Mouse (Mus musculus): ENCODE results near the gene Pmfbp1. TPM values are rescaled to one million over a fixed set of nuclear protein-coding genes. Genes with fewer than 3 reads are reported as not detected.
A peak's percentile ranks its signal among the peaks of the same experiment; 100 is the strongest.

Gene Pmfbp1
- polyA plus RNA-seq, 1 experiment from 2014 or later: not detected

DNA sequence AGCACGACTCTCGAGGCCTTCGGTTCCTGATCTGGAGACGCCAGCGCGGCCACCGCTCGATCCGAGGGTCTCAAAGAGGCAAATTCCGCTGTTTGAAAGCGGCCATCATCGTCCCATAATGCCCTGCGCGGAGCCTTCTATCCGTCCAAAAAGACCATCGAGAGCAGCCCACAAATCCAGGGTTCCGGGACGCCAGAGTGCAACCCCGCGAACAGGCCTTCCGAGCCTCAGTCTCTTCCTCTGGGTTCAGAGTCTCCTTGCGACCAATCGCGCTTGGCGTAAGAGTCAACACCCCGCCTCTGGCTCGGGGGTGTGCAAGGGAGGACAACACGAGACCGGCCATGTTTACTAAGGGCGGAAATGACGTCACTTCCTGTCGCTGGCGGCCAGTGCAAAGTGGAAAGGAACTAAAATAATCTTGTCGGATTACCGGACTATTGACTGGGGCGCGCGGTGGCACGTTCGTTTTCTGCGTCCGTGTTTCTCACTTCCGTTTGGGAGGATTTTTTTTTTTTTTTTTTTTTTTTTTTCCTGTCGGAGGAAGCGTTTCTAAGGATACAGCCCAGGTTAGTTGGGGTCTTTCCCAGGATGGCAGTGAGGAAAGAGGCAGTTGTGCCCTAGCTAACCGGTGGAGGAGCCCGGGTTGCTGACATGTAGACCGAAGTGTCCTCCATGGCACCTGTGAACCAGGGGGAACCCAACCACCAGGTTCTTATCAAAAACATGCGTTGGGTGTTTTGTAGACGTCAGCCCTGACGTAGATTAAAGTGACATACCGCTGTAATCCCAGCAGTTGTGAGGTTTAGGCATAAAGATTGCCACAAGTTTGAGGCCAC is 71.9 kb downstream of the Pmfbp1 start, which contains the start of the genes Dhx38 and Txnl4b:
Gene Dhx38 (minus strand): TSS at position 364 of the 836 bp plus-strand sequence.
Gene Txnl4b (plus strand): TSS at position 395 of the 836 bp plus-strand sequence.
- Histone ChIP-seq H3K36me3 (ENCODE audit: control insufficient read depth, insufficient read depth, low read length) (peaks cover 16% of the 10 kb centered on the region), H3K27me3 (ENCODE audit: control insufficient read depth, insufficient read depth, low read length) (no peaks in the 10 kb centered on the region), H3K4me3 (ENCODE audit: low read depth, low read length) (peak within 1 kb of the TSS; percentile 80), H3K4me2 (replicated peaks; ENCODE audit: low read depth, low read length) (peak within 1 kb of the TSS; percentile 94), H3K9me3 (ENCODE audit: control insufficient read depth, low read depth, low read length) (no peaks in the 10 kb centered on the region), H3K27ac (ENCODE audit: low read length) (peak within 1 kb of the TSS; percentile 90), H3K9ac (replicated peaks; ENCODE audit: low read depth, low read length) (peak within 1 kb of the TSS; percentile 88), H3K4me1 (ENCODE audit: control insufficient read depth, insufficient read depth, low read length) (peaks cover 8% of the 10 kb centered on the region; the same call in 1 of the 2 replicates)
- under 1% methylated on average over 52 of the region's 52 CpGs for WGBS
- peak; percentile 100 for ATAC-seq (ENCODE audit: insufficient number of reproducible peaks, insufficient read depth, low FRiP score, low read depth)

GRCm38 (mm10) chr8:109571139-109571538 is 77.3 kb downstream of the Pmfbp1 start:
- 87% methylated on average over 12 of the region's 12 CpGs for WGBS
- H3K9ac ChIP-seq (replicated peaks; ENCODE audit: low read depth, low read length): no peak overlapping the region
- no peaks in the 10 kb centered on the region for H3K27me3 ChIP-seq (ENCODE audit: control insufficient read depth, insufficient read depth, low read length)
- H3K4me2 ChIP-seq (replicated peaks; ENCODE audit: low read depth, low read length): no peak overlapping the region
- H3K27ac ChIP-seq (ENCODE audit: low read length): no peak overlapping the region
- H3K36me3 ChIP-seq (ENCODE audit: control insufficient read depth, insufficient read depth, low read length): no peaks in the 10 kb centered on the region; the same call in none of the 2 replicates
- H3K4me3 ChIP-seq (ENCODE audit: low read depth, low read length): no peak overlapping the region
- no peaks in the 10 kb centered on the region for H3K4me1 ChIP-seq (ENCODE audit: control insufficient read depth, insufficient read depth, low read length)
- H3K9me3 ChIP-seq (ENCODE audit: control insufficient read depth, low read depth, low read length): no peaks in the 10 kb centered on the region
- ATAC-seq (ENCODE audit: insufficient number of reproducible peaks, insufficient read depth, low FRiP score, low read depth): no peak

GRCm38 (mm10) chr8:109576311-109576710 is 82.5 kb downstream of the Pmfbp1 start:
- Histone ChIP-seq H3K27ac (ENCODE audit: low read length) (no peak overlapping the region), H3K4me2 (replicated peaks; ENCODE audit: low read depth, low read length) (no peak overlapping the region), H3K4me3 (ENCODE audit: low read depth, low read length) (no peak overlapping the region), H3K36me3 (ENCODE audit: control insufficient read depth, insufficient read depth, low read length) (no peaks in the 10 kb centered on the region), H3K27me3 (ENCODE audit: control insufficient read depth, insufficient read depth, low read length) (no peaks in the 10 kb centered on the region), H3K9ac (replicated peaks; ENCODE audit: low read depth, low read length) (no peak overlapping the region), H3K4me1 (ENCODE audit: control insufficient read depth, insufficient read depth, low read length) (no peaks in the 10 kb centered on the region), H3K9me3 (ENCODE audit: control insufficient read depth, low read depth, low read length) (no peaks in the 10 kb centered on the region)
- 71% methylated on average over 4 of the region's 4 CpGs for WGBS
- ATAC-seq (ENCODE audit: insufficient number of reproducible peaks, insufficient read depth, low FRiP score, low read depth): no peak

DNA sequence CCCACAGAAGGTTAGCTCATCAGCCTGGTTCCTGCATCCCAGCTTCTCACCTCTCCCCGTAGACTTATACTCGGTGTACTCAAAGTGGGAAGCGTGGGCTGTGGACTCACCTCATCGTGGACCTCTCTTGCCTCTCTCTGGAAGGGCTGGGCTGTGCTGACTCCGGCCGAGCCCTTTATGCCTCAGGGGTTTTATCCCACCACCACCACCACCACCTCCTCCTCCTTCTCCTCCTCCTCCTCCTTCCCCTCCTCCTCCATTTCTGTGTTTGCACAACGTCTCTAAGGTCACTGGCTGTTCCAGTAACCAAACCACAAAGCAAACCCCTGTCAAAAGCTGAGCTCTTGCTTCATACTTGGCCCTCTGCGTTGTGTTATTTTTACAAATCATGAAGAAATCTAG is 85.1 kb downstream of the Pmfbp1 start, which contains the start of gene Hp:
Gene Hp (minus strand): TSS at position 273 of the 402 bp plus-strand sequence.
- Histone ChIP-seq H3K9me3 (ENCODE audit: control insufficient read depth, low read depth, low read length) (0 out of 2 replicates have a peak, but pooled peaks cover 2% of the 10 kb centered on the region), H3K27me3 (ENCODE audit: control insufficient read depth, insufficient read depth, low read length) (no peaks in the 10 kb centered on the region), H3K4me3 (ENCODE audit: low read depth, low read length) (no peak within 1 kb of the TSS), H3K36me3 (ENCODE audit: control insufficient read depth, insufficient read depth, low read length) (no peaks in the 10 kb centered on the region), H3K4me1 (ENCODE audit: control insufficient read depth, insufficient read depth, low read length) (no peaks in the 10 kb centered on the region), H3K27ac (ENCODE audit: low read length) (no peak within 1 kb of the TSS), H3K9ac (replicated peaks; ENCODE audit: low read depth, low read length) (no peak within 1 kb of the TSS), H3K4me2 (replicated peaks; ENCODE audit: low read depth, low read length) (no peak within 1 kb of the TSS)
- 61% methylated on average over 8 of the region's 8 CpGs for WGBS
- no peak for ATAC-seq (ENCODE audit: insufficient number of reproducible peaks, insufficient read depth, low FRiP score, low read depth)

DNA sequence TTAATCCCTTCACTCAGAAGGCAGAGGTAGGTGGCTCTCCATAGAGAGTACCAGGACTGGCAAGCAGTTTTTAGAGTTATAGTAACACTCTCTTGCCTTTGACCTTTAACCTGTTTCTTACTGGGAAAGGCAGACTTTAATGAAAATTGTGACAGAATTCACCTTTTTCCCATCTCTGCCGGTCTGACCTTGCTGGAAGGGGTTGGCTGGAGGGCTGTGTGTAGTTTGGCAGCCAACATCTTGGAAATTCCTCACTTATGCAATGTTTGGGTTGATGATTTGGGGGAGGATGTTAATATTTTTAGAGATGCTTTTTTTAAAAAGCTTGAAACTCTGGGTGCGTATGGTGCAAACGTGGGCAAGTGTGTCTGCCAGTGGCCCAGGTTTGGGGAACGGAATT is 90.5 kb downstream of the Pmfbp1 start:
- Histone ChIP-seq H3K27me3 (ENCODE audit: control insufficient read depth, insufficient read depth, low read length) (no peaks in the 10 kb centered on the region), H3K36me3 (ENCODE audit: control insufficient read depth, insufficient read depth, low read length) (no peaks in the 10 kb centered on the region), H3K9me3 (ENCODE audit: control insufficient read depth, low read depth, low read length) (0 out of 2 replicates have a peak, but pooled peaks cover 2% of the 10 kb centered on the region), H3K4me1 (ENCODE audit: control insufficient read depth, insufficient read depth, low read length) (no peaks in the 10 kb centered on the region), H3K9ac (replicated peaks; ENCODE audit: low read depth, low read length) (no peak overlapping the region), H3K27ac (ENCODE audit: low read length) (no peak overlapping the region), H3K4me2 (replicated peaks; ENCODE audit: low read depth, low read length) (no peak overlapping the region), H3K4me3 (ENCODE audit: low read depth, low read length) (no peak overlapping the region)
- WGBS: 82% methylated on average over 4 of the region's 4 CpGs
- ATAC-seq (ENCODE audit: insufficient number of reproducible peaks, insufficient read depth, low FRiP score, low read depth): no peak

DNA sequence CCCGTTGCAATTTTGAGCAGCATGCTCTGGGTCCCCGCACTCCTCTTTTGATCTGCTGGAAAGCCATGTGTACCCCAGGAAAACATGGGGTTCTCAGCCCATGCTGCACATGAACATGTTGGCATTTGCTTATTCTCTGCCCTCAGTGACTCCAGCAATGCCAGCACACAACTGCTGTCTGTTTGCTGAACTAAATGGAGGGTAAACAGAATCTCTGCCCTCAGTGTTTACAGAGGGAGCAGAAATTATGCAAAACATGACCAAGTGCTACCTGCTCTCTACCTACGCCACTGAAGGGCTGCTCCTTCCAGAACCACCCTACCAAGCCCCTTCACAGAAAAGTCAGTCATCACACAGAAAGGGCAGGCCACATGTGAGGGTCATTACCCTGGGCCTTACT is 91.0 kb downstream of the Pmfbp1 start:
- ATAC-seq (ENCODE audit: insufficient number of reproducible peaks, insufficient read depth, low FRiP score, low read depth): no peak
- H3K4me1 ChIP-seq (ENCODE audit: control insufficient read depth, insufficient read depth, low read length): no peaks in the 10 kb centered on the region
- 77% methylated on average over 3 of the region's 3 CpGs for WGBS
- H3K27ac ChIP-seq (ENCODE audit: low read length): no peak overlapping the region
- H3K36me3 ChIP-seq (ENCODE audit: control insufficient read depth, insufficient read depth, low read length): no peaks in the 10 kb centered on the region
- H3K9ac ChIP-seq (replicated peaks; ENCODE audit: low read depth, low read length): no peak overlapping the region
- H3K4me2 ChIP-seq (replicated peaks; ENCODE audit: low read depth, low read length): no peak overlapping the region
- H3K27me3 ChIP-seq (ENCODE audit: control insufficient read depth, insufficient read depth, low read length): no peaks in the 10 kb centered on the region
- H3K9me3 ChIP-seq (ENCODE audit: control insufficient read depth, low read depth, low read length): 0 out of 2 replicates have a peak, but pooled peaks cover 2% of the 10 kb centered on the region
- H3K4me3 ChIP-seq (ENCODE audit: low read depth, low read length): no peak overlapping the region

- Histone ChIP-seq H3K27me3 (ENCODE audit: control insufficient read depth, insufficient read depth, low read length) (no peaks in the 10 kb centered on the region), H3K4me3 (ENCODE audit: low read depth, low read length) (no peak overlapping the region), H3K9me3 (ENCODE audit: control insufficient read depth, low read depth, low read length) (0 out of 2 replicates have a peak, but pooled peaks cover 2% of the 10 kb centered on the region)
These were observed 91.8 kb downstream of the Pmfbp1 start for GRCm38 (mm10) chr8:109585652-109586051.

DNA sequence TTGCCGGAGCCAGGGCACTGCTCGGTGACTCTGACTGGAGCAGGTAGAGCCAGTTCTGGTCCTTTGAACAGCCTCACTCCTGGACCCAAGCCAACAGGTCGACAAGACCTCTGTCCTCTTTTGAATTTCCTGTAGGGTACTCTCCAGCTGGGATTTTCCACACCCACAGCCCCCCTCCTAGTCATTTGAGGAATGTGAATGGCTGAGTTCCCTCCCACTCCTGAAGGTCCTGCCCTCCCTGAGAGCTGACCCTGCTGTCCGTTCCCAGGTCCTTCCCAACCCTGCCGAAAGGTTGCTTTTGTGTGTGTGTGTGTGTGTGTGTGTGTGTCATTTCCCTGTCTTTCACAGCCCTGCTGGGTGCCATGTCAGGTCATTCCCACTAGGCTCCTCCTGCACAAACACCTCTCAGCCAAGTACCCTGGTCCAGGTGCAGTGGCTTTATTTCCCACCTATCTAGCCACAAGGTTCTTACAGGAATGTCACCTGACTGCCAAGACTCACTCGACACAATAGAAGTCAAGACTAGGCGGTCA is 93.2 kb downstream of the Pmfbp1 start:
- Histone ChIP-seq H3K9me3 (ENCODE audit: control insufficient read depth, low read depth, low read length) (0 out of 2 replicates have a peak, but pooled peaks cover 2% of the 10 kb centered on the region), H3K4me2 (replicated peaks; ENCODE audit: low read depth, low read length) (no peak overlapping the region), H3K4me1 (ENCODE audit: control insufficient read depth, insufficient read depth, low read length) (no peaks in the 10 kb centered on the region), H3K36me3 (ENCODE audit: control insufficient read depth, insufficient read depth, low read length) (no peaks in the 10 kb centered on the region; the same call in 1 of the 2 replicates), H3K27ac (ENCODE audit: low read length) (no peak overlapping the region), H3K4me3 (ENCODE audit: low read depth, low read length) (no peak overlapping the region), H3K27me3 (ENCODE audit: control insufficient read depth, insufficient read depth, low read length) (no peaks in the 10 kb centered on the region), H3K9ac (replicated peaks; ENCODE audit: low read depth, low read length) (no peak overlapping the region)
- peak; percentile 71 for ATAC-seq (ENCODE audit: insufficient number of reproducible peaks, insufficient read depth, low FRiP score, low read depth)
- 40% methylated on average over 7 of the region's 7 CpGs for WGBS

More at GRCm38 (mm10) chr8:109585652-109586051, 91.8 kb downstream of the Pmfbp1 start:
- ATAC-seq (ENCODE audit: insufficient number of reproducible peaks, insufficient read depth, low FRiP score, low read depth): no peak
- no peaks in the 10 kb centered on the region for H3K36me3 ChIP-seq (ENCODE audit: control insufficient read depth, insufficient read depth, low read length)
- no peak overlapping the region for H3K27ac ChIP-seq (ENCODE audit: low read length)
- no peak overlapping the region for H3K4me2 ChIP-seq (replicated peaks; ENCODE audit: low read depth, low read length)
- no peaks in the 10 kb centered on the region for H3K4me1 ChIP-seq (ENCODE audit: control insufficient read depth, insufficient read depth, low read length)
- no peak overlapping the region for H3K9ac ChIP-seq (replicated peaks; ENCODE audit: low read depth, low read length)

Data from stomach, embryonic 14.5 days (tissue).